Mouse (Mus musculus) midbrain, embryonic 15.5 days (tissue): ENCODE results near the gene Dclre1c. TPM values are rescaled to one million over a fixed set of nuclear protein-coding genes. Genes with fewer than 3 reads are reported as not detected.

ENCODE experiments used
- ATAC-seq: fragments of 200-750 bp; cut with Nextera tagmentation; replicated peaks from 2 replicates; pipeline ENCODE4 v1.8.0; 2017; ENCODE audit warnings: moderate TSS enrichment
- H3K27ac ChIP-seq: fragments of 300-500 bp; sonication (generic); 2 replicates; pipeline ENCODE4 v1.5.1; 2015; ENCODE audit warnings: mild to moderate bottlenecking, inconsistent platforms
- H3K27me3 ChIP-seq: fragments of 300-500 bp; sonication (generic); replicated peaks from 2 replicates; pipeline ENCODE4 v1.6.1; 2015; ENCODE audit warnings: inconsistent platforms
- H3K36me3 ChIP-seq: fragments of 300-500 bp; sonication (generic); replicated peaks from 2 replicates; pipeline ENCODE4 v1.6.1; 2015; ENCODE audit warnings: inconsistent platforms
- H3K4me1 ChIP-seq: fragments of 300-500 bp; sonication (generic); 2 replicates; pipeline ENCODE4 v1.6.1; 2015; ENCODE audit warnings: inconsistent platforms
- H3K4me2 ChIP-seq: fragments of 300-500 bp; sonication (generic); 2 replicates; pipeline ENCODE4 v1.6.1; 2015; ENCODE audit warnings: inconsistent platforms, mild to moderate bottlenecking, moderate library complexity
- H3K4me3 ChIP-seq: fragments of 300-500 bp; sonication (generic); 2 replicates; pipeline ENCODE4 v1.5.1; 2015; ENCODE audit warnings: mild to moderate bottlenecking, inconsistent platforms
- H3K9ac ChIP-seq: fragments of 300-500 bp; sonication (generic); 2 replicates; pipeline ENCODE4 v1.6.1; 2015; ENCODE audit warnings: mild to moderate bottlenecking, inconsistent platforms
- H3K9me3 ChIP-seq: fragments of 300-500 bp; sonication (generic); 2 replicates; pipeline ENCODE4 v1.6.1; 2016; ENCODE audit warnings: inconsistent platforms
- WGBS: fragments of 180-500 bp; shearing (Covaris S2); methylation state at CpG from one replicate; pipeline ENCODE4 v1.1.7; 2015; ENCODE audit warnings: mixed read lengths; 5-methylcytosine and 5-hydroxymethylcytosine counted together
- polyA plus RNA-seq: library from polyadenylated mRNA; unstranded; fragments of >200 nt; fragmentation: Nextera tagmentation; extraction: Ambion mirVana; gene quantifications from 2 replicates; pipeline ENCODE4 v1.2.1, GENCODE M21; 2015

Gene Dclre1c
- polyA plus RNA-seq, 1 experiment from 2014 or later, result 9.6 TPM

GRCm38 (mm10) chr2:3430956-3431355 is 7.0 kb downstream of the Dclre1c start:
- ATAC-seq, result no peak
- Histone ChIP-seq H3K9ac (no peak overlapping the region), H3K27ac (no peak overlapping the region), H3K36me3 (no peaks in the 10 kb centered on the region; the same call in 1 of the 2 replicates), H3K4me3 (no peak overlapping the region), H3K9me3 (no peaks in the 10 kb centered on the region), H3K4me2 (no peak overlapping the region), H3K27me3 (no peaks in the 10 kb centered on the region), H3K4me1 (no peaks in the 10 kb centered on the region)
- WGBS, result 92% methylated on average over 9 of the region's 9 CpGs

- Histone ChIP-seq H3K27me3 (no peaks in the 10 kb centered on the region), H3K27ac (no peak overlapping the region), H3K4me1 (no peaks in the 10 kb centered on the region), H3K36me3 (peaks cover 4% of the 10 kb centered on the region; the same call in 1 of the 2 replicates), H3K4me2 (no peak overlapping the region), H3K4me3 (no peak overlapping the region), H3K9me3 (no peaks in the 10 kb centered on the region), H3K9ac (no peak overlapping the region)
- ATAC-seq, result no peak
- WGBS, result 82% methylated on average over 6 of the region's 6 CpGs
These were observed 11.6 kb downstream of the Dclre1c start for GRCm38 (mm10) chr2:3435369-3436061.

- H3K36me3 ChIP-seq, result peaks cover 4% of the 10 kb centered on the region; the same call in 1 of the 2 replicates
- H3K9ac ChIP-seq, result no peak overlapping the region
- 29% methylated on average over 7 of the region's 7 CpGs for WGBS
- H3K27me3 ChIP-seq, result no peaks in the 10 kb centered on the region
- no peaks in the 10 kb centered on the region for H3K9me3 ChIP-seq
- ATAC-seq, result no peak
- H3K4me1 ChIP-seq, result no peaks in the 10 kb centered on the region
- H3K4me3 ChIP-seq, result no peak overlapping the region
- no peak overlapping the region for H3K4me2 ChIP-seq
- H3K27ac ChIP-seq, result no peak overlapping the region
These were observed 14.0 kb downstream of the Dclre1c start for GRCm38 (mm10) chr2:3437956-3438355.

GRCm38 (mm10) chr2:3444206-3444605 is 20.3 kb downstream of the Dclre1c start:
- H3K9ac ChIP-seq, result no peak overlapping the region
- no peak for ATAC-seq
- WGBS, result 74% methylated on average over 7 of the region's 7 CpGs
- no peaks in the 10 kb centered on the region for H3K27me3 ChIP-seq
- H3K4me3 ChIP-seq, result no peak overlapping the region
- H3K27ac ChIP-seq, result no peak overlapping the region
- H3K4me1 ChIP-seq, result no peaks in the 10 kb centered on the region
- no peak overlapping the region for H3K4me2 ChIP-seq
- H3K36me3 ChIP-seq, result peaks cover 13% of the 10 kb centered on the region; the same call in 1 of the 2 replicates
- no peaks in the 10 kb centered on the region for H3K9me3 ChIP-seq

- ATAC-seq, result no peak
- Histone ChIP-seq H3K4me1 (no peaks in the 10 kb centered on the region), H3K4me3 (no peak overlapping the region), H3K4me2 (no peak overlapping the region), H3K36me3 (peaks cover 13% of the 10 kb centered on the region; the same call in 1 of the 2 replicates), H3K9me3 (no peaks in the 10 kb centered on the region), H3K9ac (no peak overlapping the region), H3K27me3 (no peaks in the 10 kb centered on the region), H3K27ac (no peak overlapping the region)
- WGBS, result 84% methylated on average over 4 of the region's 4 CpGs
These were observed 22.1 kb downstream of the Dclre1c start for GRCm38 (mm10) chr2:3445984-3446383.

- no peak for ATAC-seq
- no peak overlapping the region for H3K27ac ChIP-seq
- H3K9me3 ChIP-seq, result no peaks in the 10 kb centered on the region
- no peaks in the 10 kb centered on the region for H3K27me3 ChIP-seq
- no peaks in the 10 kb centered on the region for H3K4me1 ChIP-seq
- 85% methylated on average over 2 of the region's 2 CpGs for WGBS
- no peak overlapping the region for H3K9ac ChIP-seq
- H3K36me3 ChIP-seq, result peaks cover 21% of the 10 kb centered on the region; the same call in 1 of the 2 replicates
- no peak overlapping the region for H3K4me2 ChIP-seq
- H3K4me3 ChIP-seq, result no peak overlapping the region
These were observed 25.5 kb downstream of the Dclre1c start for GRCm38 (mm10) chr2:3449431-3449830.

- Histone ChIP-seq H3K4me3 (no peak overlapping the region), H3K4me2 (no peak overlapping the region), H3K9me3 (no peaks in the 10 kb centered on the region), H3K27ac (no peak overlapping the region), H3K36me3 (peaks cover 15% of the 10 kb centered on the region; the same call in 1 of the 2 replicates), H3K4me1 (no peaks in the 10 kb centered on the region), H3K27me3 (no peaks in the 10 kb centered on the region), H3K9ac (no peak overlapping the region)
- no peak for ATAC-seq
- 87% methylated on average over 3 of the region's 3 CpGs for whole genome bisulfite sequencing
These were observed 29.2 kb downstream of the Dclre1c start for GRCm38 (mm10) chr2:3453096-3453495.

GRCm38 (mm10) chr2:3456590-3456989 is 32.7 kb downstream of the Dclre1c start:
- Histone ChIP-seq H3K4me3 (no peak overlapping the region), H3K4me2 (no peak overlapping the region), H3K27ac (no peak overlapping the region), H3K9me3 (no peaks in the 10 kb centered on the region), H3K4me1 (no peaks in the 10 kb centered on the region), H3K36me3 (peaks cover 15% of the 10 kb centered on the region; the same call in 1 of the 2 replicates), H3K27me3 (no peaks in the 10 kb centered on the region), H3K9ac (no peak overlapping the region)
- 79% methylated on average over 4 of the region's 4 CpGs for WGBS
- no peak for ATAC-seq

GRCm38 (mm10) chr2:3473891-3474290 is 50.0 kb downstream of the Dclre1c start:
- under 1% methylated on average over 12 of the region's 12 CpGs for WGBS
- Histone ChIP-seq H3K4me1 (peaks cover 19% of the 10 kb centered on the region), H3K36me3 (no peaks in the 10 kb centered on the region), H3K27ac (peak overlapping the region; percentile 88), H3K27me3 (no peaks in the 10 kb centered on the region), H3K9ac (peak overlapping the region; percentile 70), H3K4me3 (peak overlapping the region; percentile 97), H3K4me2 (peak overlapping the region; percentile 60), H3K9me3 (no peaks in the 10 kb centered on the region)
- no peak for ATAC-seq

- Histone ChIP-seq H3K4me1 (peaks cover 19% of the 10 kb centered on the region), H3K27me3 (no peaks in the 10 kb centered on the region), H3K4me3 (peak overlapping the region; percentile 97), H3K4me2 (peak overlapping the region; percentile 60), H3K27ac (peak overlapping the region; percentile 88), H3K9me3 (no peaks in the 10 kb centered on the region), H3K36me3 (no peaks in the 10 kb centered on the region), H3K9ac (peak overlapping the region; percentile 70)
- WGBS, result under 1% methylated on average over 46 of the region's 46 CpGs
- peak; percentile 88 for ATAC-seq
These were observed 50.5 kb downstream of the Dclre1c start for GRCm38 (mm10) chr2:3474361-3474805.

GRCm38 (mm10) chr2:3474861-3475283 is 50.9 kb downstream of the Dclre1c start, which contains the start of gene Suv39h2:
Gene Suv39h2 (minus strand): TSS chr2:3475031.
- H3K36me3 ChIP-seq, result no peaks in the 10 kb centered on the region
- peak within 1 kb of the TSS; percentile 88 for H3K27ac ChIP-seq
- H3K9ac ChIP-seq, result peak within 1 kb of the TSS; percentile 70
- ATAC-seq, result peak; percentile 97
- H3K9me3 ChIP-seq, result no peaks in the 10 kb centered on the region
- WGBS, result under 1% methylated on average over 42 of the region's 42 CpGs
- H3K27me3 ChIP-seq, result no peaks in the 10 kb centered on the region
- H3K4me2 ChIP-seq, result peak within 1 kb of the TSS; percentile 60
- H3K4me3 ChIP-seq, result peak within 1 kb of the TSS; percentile 97
- peaks cover 19% of the 10 kb centered on the region for H3K4me1 ChIP-seq

GRCm38 (mm10) chr2:3475746-3476251 is 51.9 kb downstream of the Dclre1c start:
- no peaks in the 10 kb centered on the region for H3K36me3 ChIP-seq
- ATAC-seq, result no peak
- H3K9ac ChIP-seq, result 0 out of 2 replicates have a peak overlapping the region, but pooled peaks have one; percentile 58
- H3K27ac ChIP-seq, result no peak overlapping the region
- no peaks in the 10 kb centered on the region for H3K9me3 ChIP-seq
- H3K27me3 ChIP-seq, result no peaks in the 10 kb centered on the region
- peak overlapping the region; percentile 60 for H3K4me2 ChIP-seq
- 58% methylated on average over 3 of the region's 3 CpGs for WGBS
- H3K4me3 ChIP-seq, result no peak overlapping the region
- peaks cover 19% of the 10 kb centered on the region for H3K4me1 ChIP-seq
